Mouse (Mus musculus) lung, postnatal 0 days (tissue): ENCODE measurements at regions not wholly inside any gene's neighbourhood (a gene's known extent, or its start where the extent isn't known, plus 50 kb on each side); places are given as distances from the start of the nearest gene placed in this dataset.

Experiments used
- CTCF ChIP-seq: IDR thresholded peaks from 2 replicates; pipeline ENCODE4 v1.5.1; 2016; ENCODE audit warnings: antibody characterized with exemption, mild to moderate bottlenecking
- EP300 ChIP-seq: IDR thresholded peaks from 2 replicates; pipeline ENCODE4 v1.6.1; 2016; ENCODE audit warnings: antibody characterized with exemption, mild to moderate bottlenecking, control low read depth

GRCm38 (mm10) chr9:67670261-67671020, 88.8 kb upstream of the C2cd4b start:
- no peak for TF ChIP-seq CTCF
- no peak for TF ChIP-seq EP300
